8 mouse cellular contexts compared by ENCODE assay signal in genomic region chr19:47837527-47837901, GRCm38 (mm10). TPM values are rescaled to one million over a fixed set of nuclear protein-coding genes. Genes with fewer than 3 reads are reported as not detected.
DNase-seq lines count a peak whose midpoint lies in the region; ATAC-seq and TF ChIP-seq lines count a peak whose summit lies in the region.

No protein-coding gene starts in this region.

- peaks cover 13% of the 10 kb centered on the region for H3K27me3 ChIP-seq in CH12.LX (replicated peaks)

- H3K4me2 ChIP-seq in CH12.LX (ENCODE audit: insufficient read depth, low read depth, poor library complexity, severe bottlenecking) = peak overlapping the region; percentile 95

- dilution Hi-C loops in CH12.LX (cut with MboI; ENCODE audit: extremely low pct_ligation_motif_present, extremely low pct_unique_long_range_greater_than_20kb, low sequenced_read_pairs) = no loop called here

- TF ChIP-seq POLR2A in CH12.LX (IDR thresholded peaks at IDR 0.05; ENCODE audit: low read depth, low read length) = no peak

- intact Hi-C loops in gastrocnemius, adult 2 months (cut with DNase I) = no loop called here
- intact Hi-C loops in gastrocnemius, postnatal 14 days (cut with DNase I; ENCODE audit: low total_unique reads) = no loop called here

- no peak for TF ChIP-seq CTCF in gastrocnemius, adult 2 months (IDR thresholded peaks at IDR 0.05)
- no peak for TF ChIP-seq CTCF in CH12.LX (conservative IDR thresholded peaks at IDR 0.05 in 1 of 2, IDR thresholded peaks at IDR 0.05 in 1 of 2; ENCODE audit: low read depth in 2 of 2, low read length in 2 of 2)

- ATAC-seq in granulocyte monocyte progenitor cell, adult 5-6 weeks (replicated peaks; ENCODE audit: poor library complexity, severe bottlenecking) = peak; percentile 45
- peak; percentile 21; the same call in 1 of the 2 replicates for ATAC-seq in megakaryocyte, adult 5-6 weeks (ENCODE audit: poor library complexity, severe bottlenecking)
- no peak for ATAC-seq in erythroblast, adult 5-6 weeks (replicated peaks; ENCODE audit: low FRiP score, poor library complexity, severe bottlenecking)

- H3K4me3 ChIP-seq in gastrocnemius, adult 2 months = peak overlapping the region; percentile 69
- H3K4me3 ChIP-seq in CH12.LX (replicated peaks in 1 of 3; ENCODE audit: low read depth in 2 of 3, low read length in 2 of 3, poor library complexity in 1 of 3) = peak overlapping the region in 2 of 3 experiments; percentile 38 to 65

- H3K4me1 ChIP-seq in CH12.LX (ENCODE audit: control insufficient read depth in 1 of 2, insufficient read depth in 2 of 2) = peaks cover 4 to 6% of the 10 kb centered on the region in 2 experiments; a peak in 3 of 4 replicates

- H3K36me3 ChIP-seq in CH12.LX (replicated peaks in 1 of 2; ENCODE audit: control insufficient read depth in 1 of 2, insufficient read depth in 1 of 2, low read length in 1 of 2) = no peaks in the 10 kb centered on the region

- no peak for TF ChIP-seq RAD21 in CH12.LX (IDR thresholded peaks at IDR 0.05; ENCODE audit: low read depth, low read length)

- no peak for TF ChIP-seq EP300 in CH12.LX (IDR thresholded peaks at IDR 0.05; ENCODE audit: low read length)

- H3K9ac ChIP-seq in CH12.LX (ENCODE audit: insufficient read depth, low read depth) = no peak overlapping the region

- no peak overlapping the region for H3K27ac ChIP-seq in gastrocnemius, adult 2 months
- no peak overlapping the region for H3K27ac ChIP-seq in CH12.LX (ENCODE audit: insufficient read depth, low read depth)

- H3K9me3 ChIP-seq in CH12.LX (replicated peaks; ENCODE audit: low read length) = no peaks in the 10 kb centered on the region

- H3K79me2 ChIP-seq in CH12.LX (replicated peaks; ENCODE audit: control insufficient read depth, extremely low read depth, insufficient read depth, poor library complexity, severe bottlenecking) = no peaks in the 10 kb centered on the region

- no peak for DNase-seq in gastrocnemius, adult 2 months
- no peak for DNase-seq in gastrocnemius, postnatal 14 days
- DNase-seq in CH12.LX (ENCODE audit: extremely low read depth) = no peak
- DNase-seq in cerebellum, postnatal 10 days = no peak
- no peak for DNase-seq in embryo, embryonic 10.5 days (ENCODE audit: low spot score)

- in situ Hi-C loops in CH12.LX (cut with MboI; ENCODE audit: low pct_ligation_motif_present, low pct_unique_long_range_greater_than_20kb, low sequenced_read_pairs) = no loop called here

TF ChIP-seq in CH12.LX, 34 proteins besides CTCF, POLR2A, EP300 and RAD21:
- no peak for TF ChIP-seq CHD2 (IDR thresholded peaks at IDR 0.05; ENCODE audit: low read length)
- TF ChIP-seq RCOR1 (conservative IDR thresholded peaks at IDR 0.05; ENCODE audit: low read depth, low read length) = no peak
- no peak for TF ChIP-seq CHD1 (IDR thresholded peaks at IDR 0.05; ENCODE audit: low read depth, low read length)
- TF ChIP-seq ZKSCAN1 (IDR thresholded peaks at IDR 0.05; ENCODE audit: borderline replicate concordance, low read depth, low read length) = no peak
- no peak for TF ChIP-seq SIN3A (IDR thresholded peaks at IDR 0.05; ENCODE audit: low read length)
- TF ChIP-seq NELFE (IDR thresholded peaks at IDR 0.05; ENCODE audit: low read depth, low read length) = no peak
- TF ChIP-seq JUN (IDR thresholded peaks at IDR 0.05; ENCODE audit: insufficient read depth, low read depth, low read length) = no peak
- TF ChIP-seq GABPA (IDR thresholded peaks at IDR 0.05; ENCODE audit: insufficient replicate concordance, low read depth, low read length) = no peak
- no peak for TF ChIP-seq PAX5 (IDR thresholded peaks at IDR 0.05; ENCODE audit: low read length)
- TF ChIP-seq UBTF (IDR thresholded peaks at IDR 0.05; ENCODE audit: low read depth, low read length) = no peak
- TF ChIP-seq ETS1 (conservative IDR thresholded peaks at IDR 0.05; ENCODE audit: low read depth, low read length) = no peak
- no peak for TF ChIP-seq MAX (IDR thresholded peaks at IDR 0.05; ENCODE audit: low read length)
- TF ChIP-seq IRF4 (IDR thresholded peaks at IDR 0.05; ENCODE audit: low read depth, low read length) = no peak
- no peak for TF ChIP-seq NRF1 (IDR thresholded peaks at IDR 0.05; ENCODE audit: low read depth, low read length)
- no peak for TF ChIP-seq E2F4 (IDR thresholded peaks at IDR 0.05; ENCODE audit: insufficient replicate concordance, low read depth, low read length)
- no peak for TF ChIP-seq USF2 (conservative IDR thresholded peaks at IDR 0.05; ENCODE audit: low read depth, low read length)
- TF ChIP-seq ZNF384 (IDR thresholded peaks at IDR 0.05; ENCODE audit: low read depth, low read length) = no peak
TF ChIP-seq in CH12.LX: peak in this region for 0.

RNA-seq across cellular contexts. Expression of gene Gsto1, which starts 17.3 kb away (rescaled TPM):
- total RNA-seq in gastrocnemius, adult 2 months (2021) = 10 to 100 TPM; 43.7 to 70.1 TPM
- total RNA-seq in gastrocnemius, postnatal 14 days (2021) = 10 to 100 TPM; 33.7 to 35.1 TPM
- 80.0 and 86.5 TPM in 2 replicates for total RNA-seq in CH12.LX (2012; rRNA removed)
- total RNA-seq in CH12.LX (2014; rRNA removed) = 106 and 111 TPM in 2 replicates
- polyA plus RNA-seq in CH12.LX (2012; ENCODE audit: insufficient read length, low read depth) = 111 and 113 TPM in 2 replicates
- 317 and 338 TPM in 2 replicates for total RNA-seq in granulocyte monocyte progenitor cell, adult 5-6 weeks (2014; fragmentation: Nextera tagmentation)
- total RNA-seq in granulocyte monocyte progenitor cell, adult 5-6 weeks (2017) = 215 and 219 TPM in 2 replicates
- 159 and 168 TPM in 2 replicates for total RNA-seq in megakaryocyte, adult 5-6 weeks (2015)
- 75.9 and 92.0 TPM in 2 replicates for total RNA-seq in megakaryocyte, adult 5-6 weeks (2017)
- total RNA-seq in erythroblast, adult 5-6 weeks (2015; ENCODE audit: low replicate concordance) = 63.7 and 66.9 TPM in 2 replicates
- 18.0 and 37.7 TPM in 2 replicates for total RNA-seq in erythroblast, adult 5-6 weeks (2017; ENCODE audit: low replicate concordance)

RNA-seq across cellular contexts. Expression of gene Gsto2, which starts 27.8 kb away (rescaled TPM):
- total RNA-seq in gastrocnemius, adult 2 months (2021) = under 1 TPM; 0.51 to 0.73 TPM
- total RNA-seq in gastrocnemius, postnatal 14 days (2021) = under 1 TPM; 0.27 to 0.43 TPM
- total RNA-seq in CH12.LX (2012; rRNA removed) (0.38 and 1.4 TPM in 2 replicates), CH12.LX (2014; rRNA removed) (0.86 and 1.3 TPM in 2 replicates)
- polyA plus RNA-seq in CH12.LX (2012; ENCODE audit: insufficient read length, low read depth) = 0.49 and 0.76 TPM in 2 replicates
- not detected in 2 replicates for total RNA-seq in granulocyte monocyte progenitor cell, adult 5-6 weeks (2014; fragmentation: Nextera tagmentation)
- total RNA-seq in granulocyte monocyte progenitor cell, adult 5-6 weeks (2017) = not detected in 2 replicates
- total RNA-seq in megakaryocyte, adult 5-6 weeks (2015) = not detected in 2 replicates
- not detected in 2 replicates for total RNA-seq in megakaryocyte, adult 5-6 weeks (2017)
- not detected in 2 replicates for total RNA-seq in erythroblast, adult 5-6 weeks (2015; ENCODE audit: low replicate concordance)
- total RNA-seq in erythroblast, adult 5-6 weeks (2017; ENCODE audit: low replicate concordance) = not detected in 2 replicates
